Mouse (Mus musculus): ENCODE results near the gene Orai2.

DNA sequence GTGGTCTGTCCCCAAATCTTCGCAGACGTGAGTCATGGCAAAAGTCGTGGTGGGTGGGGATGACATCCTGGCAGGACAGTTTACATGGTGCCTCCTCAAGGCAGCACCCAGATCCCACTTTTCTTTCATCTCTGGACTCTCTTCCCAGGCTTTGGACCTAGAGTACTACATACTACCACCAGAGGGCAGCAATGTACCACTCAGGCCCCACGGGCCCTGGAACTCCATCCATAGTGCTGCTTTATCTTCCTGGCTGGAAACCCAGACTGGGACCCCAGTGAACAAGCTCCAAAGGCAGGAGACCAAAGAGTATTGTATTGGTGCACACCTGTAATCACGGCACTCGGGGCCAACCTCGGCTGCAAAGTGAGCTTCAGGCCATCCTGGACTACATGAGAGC lies 31.3 kb upstream of the Orai2 start:
- TF ChIP-seq POLR2A (IDR thresholded peaks at IDR 0.05; ENCODE audit: control insufficient read depth, extremely low read depth, insufficient read depth, low read length, poor library complexity) (no peak), CTCF (IDR thresholded peaks at IDR 0.05; ENCODE audit: borderline replicate concordance, control insufficient read depth, extremely low read depth, insufficient read depth, low read length, poor library complexity) (peak; percentile 72; the same call in 1 of the 2 replicates)

Data from thymus, adult 2 months (tissue).